Mouse (Mus musculus): ENCODE measurements around the gene Dcakd.

DNA sequence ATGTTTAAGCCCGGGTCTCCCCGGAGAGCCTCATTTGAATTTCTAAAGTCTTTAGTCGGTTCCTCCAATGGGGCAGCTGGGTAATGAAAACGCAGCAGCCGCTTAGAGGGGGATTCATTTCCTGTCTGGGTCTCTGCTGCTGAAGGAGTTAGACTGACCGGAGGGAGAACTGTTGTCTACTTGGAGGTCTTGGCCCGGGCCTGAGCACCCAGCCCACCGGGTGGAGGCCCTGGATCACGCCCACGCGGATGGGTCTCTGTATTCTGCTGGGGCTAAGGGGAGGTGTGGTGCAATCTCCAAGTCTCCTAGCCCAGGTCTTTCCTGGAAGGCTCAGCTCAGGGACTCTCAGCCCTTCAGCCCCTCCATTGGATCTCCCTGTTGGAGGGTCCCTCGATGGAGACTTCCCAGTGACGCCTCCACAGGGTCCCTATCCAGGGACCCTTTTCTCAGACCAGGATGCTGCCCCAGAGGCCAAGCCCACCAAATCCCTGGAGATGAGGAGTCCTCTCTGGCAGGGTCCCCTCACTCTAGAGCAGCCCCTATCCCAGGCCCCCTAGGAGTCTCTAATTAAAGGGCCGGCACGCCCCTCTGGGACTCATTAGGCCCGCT, 64.8 kb downstream of the Dcakd start:
- TF ChIP-seq POLR2A (IDR thresholded peaks at IDR 0.05; ENCODE audit: borderline replicate concordance, insufficient read depth, low read length), result no peak
- no peak for TF ChIP-seq CTCF (IDR thresholded peaks at IDR 0.05; ENCODE audit: borderline replicate concordance, insufficient read depth, low read depth, low read length)

All from cerebellum, adult 2 months (tissue).